Mouse (Mus musculus): ENCODE results near the gene Rhbdd2. TPM values are rescaled to one million over a fixed set of nuclear protein-coding genes. Genes with fewer than 3 reads are reported as not detected.

Rhbdd2 gene
- total RNA-seq, 4 experiments from 2014 or later = 20.8 to 23.0 (median 22.1) TPM

DNA sequence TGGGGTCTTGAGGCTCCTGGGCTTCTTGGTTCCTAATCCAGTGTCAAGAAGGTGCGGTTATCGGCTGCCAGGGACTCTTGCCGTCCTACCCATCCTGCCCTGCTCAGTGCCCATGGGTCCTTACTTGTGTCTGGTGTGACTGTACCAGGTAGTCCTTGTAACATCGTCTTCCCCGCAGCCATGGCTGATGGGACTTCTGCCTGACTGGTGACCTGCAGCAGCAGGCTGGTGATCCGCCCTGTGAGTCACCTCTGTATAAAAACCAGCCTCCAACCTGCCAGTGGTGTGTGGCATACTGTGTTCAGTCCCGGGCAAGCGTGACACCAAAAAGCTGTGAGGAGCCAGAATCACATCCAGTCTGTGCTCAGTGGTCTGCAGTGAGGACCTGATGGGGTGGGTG lies 11.5 kb downstream of the Rhbdd2 start:
- DNase-seq (ENCODE audit: low spot score) = no peak

DNA sequence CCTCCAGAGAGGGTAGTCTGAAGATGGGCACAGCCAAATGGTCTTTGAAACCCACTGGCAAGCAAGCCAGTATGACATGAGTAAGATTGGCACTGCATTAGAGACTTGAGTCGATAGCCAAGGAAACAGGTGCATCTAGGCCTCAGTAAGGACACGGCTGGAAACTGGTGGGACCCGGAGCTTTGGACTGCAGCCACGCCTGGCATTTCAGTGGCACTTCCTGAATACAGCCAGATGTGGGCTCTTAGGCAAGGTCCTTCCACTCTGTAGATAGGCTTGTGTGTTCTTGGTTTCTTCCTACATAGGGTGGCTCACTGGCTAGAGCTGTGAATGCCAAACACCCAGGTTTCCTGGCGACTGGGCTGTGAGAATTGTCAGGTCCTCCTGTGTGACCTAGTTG lies 12.9 kb downstream of the Rhbdd2 start:
- DNase-seq (ENCODE audit: low spot score) = no peak

DNA sequence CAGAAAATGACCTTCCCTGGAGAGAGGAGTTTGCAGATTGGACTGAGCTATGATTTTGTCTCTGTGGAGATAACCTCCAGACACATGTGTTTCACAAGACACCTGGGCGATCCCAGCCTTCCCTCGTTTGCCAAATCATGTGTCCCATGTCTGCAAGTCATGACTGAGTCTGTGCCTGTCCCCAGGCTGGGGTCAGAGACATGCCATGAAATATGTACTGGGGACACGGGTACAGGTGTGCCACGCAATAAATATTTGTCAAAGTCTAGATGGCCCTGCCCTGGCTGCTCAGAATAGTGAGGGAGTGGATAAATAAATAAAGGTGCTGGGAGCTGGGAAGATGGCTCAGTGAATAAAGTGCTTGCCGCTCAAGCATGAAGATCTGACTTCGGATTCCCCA lies 13.6 kb downstream of the Rhbdd2 start:
- DNase-seq (ENCODE audit: low spot score) = no peak

DNA sequence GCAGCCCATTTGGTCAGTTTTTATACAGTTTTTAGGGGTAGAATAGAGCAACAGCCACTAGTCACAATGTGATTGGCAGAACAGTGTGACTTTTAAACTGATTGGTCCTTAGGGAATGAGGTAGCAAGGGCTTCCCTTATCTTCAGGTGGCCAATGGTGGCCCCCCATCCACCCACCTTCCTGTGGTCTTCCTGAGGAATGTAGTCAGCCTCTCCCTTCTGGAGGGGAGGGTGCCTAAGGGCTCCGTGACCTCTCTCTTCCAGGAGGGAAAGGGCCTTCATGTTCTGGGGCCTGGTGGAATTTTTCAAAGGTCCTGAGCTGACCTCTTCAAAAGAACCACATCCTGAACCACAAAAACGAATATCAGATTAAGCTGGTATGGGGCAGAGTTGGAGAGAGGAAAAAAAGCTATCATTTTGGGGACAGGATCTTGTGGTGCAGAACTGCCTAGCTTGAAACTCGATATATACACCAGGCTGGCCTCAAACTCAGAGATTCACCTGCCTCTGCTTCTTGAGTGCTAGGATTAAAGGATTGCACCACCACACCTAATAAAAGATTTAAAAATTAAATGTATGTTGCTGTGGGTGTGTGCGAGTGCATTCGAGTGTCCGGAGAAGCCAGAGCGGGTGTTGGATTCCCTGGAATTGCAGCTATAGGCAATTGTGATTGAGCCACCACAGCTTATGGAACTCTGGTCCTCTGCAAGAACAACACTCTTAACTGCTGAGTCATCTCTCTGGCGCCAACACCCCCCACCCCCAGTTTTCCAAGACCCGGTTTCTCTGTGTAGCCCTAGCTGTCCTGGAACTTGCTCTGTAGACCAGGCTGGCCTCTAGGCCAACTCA lies 16.3 kb downstream of the Rhbdd2 start:
- DNase-seq (ENCODE audit: low spot score) = no peak

DNA sequence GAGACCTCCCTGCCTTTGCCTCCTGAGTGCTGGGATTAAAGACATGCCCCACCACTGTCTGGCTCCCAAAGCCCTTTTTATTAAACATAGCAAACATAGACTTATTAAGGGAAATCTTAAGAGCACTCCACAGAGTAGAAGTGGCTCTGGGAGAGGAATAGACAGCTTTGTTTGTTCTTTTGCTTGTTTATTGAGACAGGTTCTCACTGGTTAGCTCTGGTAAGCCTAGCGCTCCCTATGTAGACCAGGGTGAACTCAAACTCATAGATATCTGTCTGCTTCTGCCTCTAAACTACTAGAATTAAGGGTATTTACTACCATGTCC lies 16.9 kb downstream of the Rhbdd2 start:
- no peak for DNase-seq (ENCODE audit: low spot score)

DNA sequence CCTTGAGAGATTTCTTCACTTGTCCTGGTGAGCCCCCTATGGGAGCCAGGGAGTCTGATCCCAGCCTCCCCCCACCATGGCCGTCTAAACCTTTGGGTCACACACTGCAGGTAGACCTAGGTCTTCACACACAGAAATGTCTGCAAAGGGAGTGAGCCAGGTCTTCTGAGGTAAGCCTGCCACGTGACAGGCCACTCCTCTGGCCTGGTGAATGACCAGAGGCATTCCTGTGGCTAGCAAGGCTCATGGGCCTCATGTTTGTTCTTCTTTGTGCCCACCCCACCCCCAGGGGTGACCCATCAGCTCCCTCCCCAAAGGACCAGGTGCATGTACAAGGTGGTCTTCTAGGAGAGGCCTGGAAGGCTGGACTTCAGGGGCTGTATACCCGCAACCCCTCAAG lies 19.1 kb downstream of the Rhbdd2 start:
- no peak for DNase-seq (ENCODE audit: low spot score)

DNA sequence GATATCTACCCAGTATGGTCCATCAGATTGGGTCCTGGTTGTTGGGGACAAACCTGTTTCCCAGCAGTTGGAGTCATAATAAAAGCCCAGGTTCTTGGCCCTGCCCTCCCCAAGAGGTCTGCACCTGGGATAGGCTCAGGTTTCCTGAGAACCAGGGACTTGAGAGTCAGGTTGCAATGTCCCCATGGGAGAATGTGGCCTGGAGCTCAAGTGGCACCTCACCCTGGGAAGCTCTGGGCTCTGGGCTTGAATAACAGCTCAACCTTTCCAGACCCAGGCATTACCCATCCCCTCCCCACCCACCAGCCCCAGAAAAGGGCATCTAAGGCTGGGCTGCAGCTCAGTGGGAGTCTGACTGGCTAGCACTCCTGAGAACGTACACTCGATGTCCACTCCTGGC lies 20.8 kb downstream of the Rhbdd2 start:
- DNase-seq (ENCODE audit: low spot score) = no peak

DNA sequence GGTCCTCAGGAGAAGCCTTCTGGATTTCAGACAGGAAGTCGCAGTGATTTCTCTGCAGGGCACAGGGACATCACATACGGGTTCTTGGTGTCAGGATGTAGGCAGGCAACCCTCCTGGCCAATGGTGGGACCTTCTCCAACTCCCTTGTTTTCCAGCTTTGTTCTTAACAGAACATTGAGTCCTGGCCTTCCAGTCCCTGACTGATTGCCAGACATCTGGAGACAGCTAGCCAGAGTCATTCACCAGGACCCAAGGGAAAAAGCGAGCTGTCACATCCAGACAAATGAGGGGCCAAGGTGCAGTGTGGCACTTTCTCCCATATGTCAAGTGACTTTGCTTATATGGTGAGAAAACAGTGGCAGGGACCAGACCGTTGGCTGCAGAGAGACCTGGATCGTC lies 23.6 kb downstream of the Rhbdd2 start:
- no peak for DNase-seq (ENCODE audit: low spot score)

DNA sequence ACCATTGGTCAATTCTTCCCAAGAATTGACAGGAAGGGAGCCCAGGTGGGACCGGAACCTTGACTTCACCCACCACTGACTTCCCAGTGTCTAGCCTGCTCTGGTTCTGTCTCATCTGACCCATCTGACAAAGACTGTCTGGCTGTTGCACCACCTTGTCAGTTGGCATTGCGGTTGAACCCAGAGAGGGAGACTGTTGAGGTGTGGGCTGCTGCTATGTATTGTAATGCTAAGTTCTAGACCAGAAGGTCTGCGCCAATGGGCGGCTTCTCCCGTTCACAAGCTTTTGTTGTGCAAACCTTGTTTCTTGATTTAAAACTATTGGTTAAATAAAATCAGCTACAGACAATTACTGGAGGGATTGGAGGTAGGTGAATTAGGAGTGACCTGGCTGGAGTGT lies 24.7 kb downstream of the Rhbdd2 start:
- DNase-seq (ENCODE audit: low spot score) = no peak

DNA sequence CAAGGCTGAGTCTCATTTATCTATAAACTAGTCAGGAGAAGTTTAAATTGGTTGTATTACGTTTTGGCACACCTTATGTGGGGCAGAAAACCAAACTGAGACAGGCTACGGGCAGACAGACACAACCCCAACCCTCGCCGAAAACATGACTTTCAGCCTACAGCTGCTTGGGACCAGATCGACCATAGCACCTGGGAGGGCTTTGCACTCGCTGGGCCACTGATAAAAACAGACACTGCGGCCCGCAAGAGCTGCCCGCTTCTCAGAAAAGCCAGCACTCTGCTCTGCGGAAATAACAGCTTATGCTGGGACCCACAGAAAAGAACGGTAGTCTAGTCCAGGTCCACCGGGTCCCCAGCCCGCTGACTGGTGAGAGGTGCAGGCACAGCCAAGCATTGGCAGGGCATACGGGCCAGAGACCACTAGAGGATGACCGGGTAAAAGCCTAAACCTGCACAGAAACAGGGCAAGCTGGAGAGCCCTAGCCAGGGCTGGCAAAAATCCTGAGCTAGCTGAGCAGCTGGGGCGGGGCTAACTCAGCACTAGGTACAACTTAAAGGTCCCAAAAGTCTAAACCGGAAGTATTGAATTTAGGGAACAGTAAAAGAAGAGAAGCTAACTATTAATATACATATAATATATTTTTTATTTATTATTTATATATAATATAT lies 25.4 kb downstream of the Rhbdd2 start:
- DNase-seq (ENCODE audit: low spot score) = no peak

DNA sequence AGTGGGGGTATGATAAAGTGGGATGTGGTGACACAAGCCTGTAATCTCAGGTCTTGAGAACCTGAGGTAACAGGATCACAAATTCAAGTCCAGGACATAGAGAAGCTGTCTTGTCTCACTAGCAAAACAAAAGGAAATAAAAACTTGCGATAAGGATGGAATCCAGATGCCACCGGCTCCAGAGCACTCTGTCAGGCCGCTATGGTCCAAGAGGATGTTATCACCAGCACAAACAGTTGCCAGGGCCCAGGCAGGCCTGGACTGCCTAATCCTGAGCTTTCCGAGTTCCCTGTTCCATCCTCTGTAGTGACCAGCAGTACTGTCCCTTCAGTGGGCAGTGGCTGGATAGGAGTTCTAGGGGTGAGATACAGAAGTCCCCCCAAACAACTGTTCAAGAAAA lies 27.5 kb downstream of the Rhbdd2 start:
- DNase-seq (ENCODE audit: low spot score) = no peak

DNA sequence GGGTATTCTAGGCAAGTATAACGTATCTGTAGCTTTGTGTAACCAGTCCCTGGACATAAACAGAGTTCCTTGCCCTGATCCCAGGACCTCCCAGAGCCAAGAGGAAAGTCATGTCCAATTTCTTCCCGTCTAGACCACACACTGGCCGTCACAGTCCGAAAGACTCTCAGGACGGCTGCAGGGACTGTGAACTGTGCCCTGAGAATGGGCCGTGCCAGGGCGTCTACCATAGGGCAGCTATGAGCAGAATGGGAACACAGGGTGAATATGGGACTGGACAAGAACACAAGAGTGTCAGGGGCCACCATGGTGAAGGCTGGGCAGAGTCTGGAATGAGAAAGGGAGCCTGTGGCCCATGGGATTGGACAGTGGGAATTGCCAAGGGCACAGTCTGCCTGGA lies 28.1 kb downstream of the Rhbdd2 start:
- no peak for DNase-seq (ENCODE audit: low spot score)

DNA sequence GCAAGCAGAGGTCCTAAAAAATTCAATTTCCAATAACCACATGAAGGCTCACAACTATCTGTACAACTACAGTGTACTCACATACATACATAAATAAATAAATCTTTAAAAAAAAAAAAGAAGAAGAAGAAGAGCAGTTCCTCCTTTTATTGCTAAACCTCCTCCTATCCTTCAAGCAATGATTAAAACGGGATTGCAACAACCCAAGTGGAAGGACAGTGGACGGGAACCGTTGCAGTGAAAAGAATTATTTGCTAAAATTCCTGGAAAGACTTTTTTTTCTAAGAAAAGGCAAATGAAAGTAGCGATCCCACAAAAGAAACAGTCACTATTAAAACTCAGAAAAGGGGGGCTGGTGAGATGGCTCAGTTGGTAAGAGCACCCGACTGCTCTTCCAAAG lies 34.5 kb downstream of the Rhbdd2 start:
- no peak for DNase-seq (ENCODE audit: low spot score)

DNA sequence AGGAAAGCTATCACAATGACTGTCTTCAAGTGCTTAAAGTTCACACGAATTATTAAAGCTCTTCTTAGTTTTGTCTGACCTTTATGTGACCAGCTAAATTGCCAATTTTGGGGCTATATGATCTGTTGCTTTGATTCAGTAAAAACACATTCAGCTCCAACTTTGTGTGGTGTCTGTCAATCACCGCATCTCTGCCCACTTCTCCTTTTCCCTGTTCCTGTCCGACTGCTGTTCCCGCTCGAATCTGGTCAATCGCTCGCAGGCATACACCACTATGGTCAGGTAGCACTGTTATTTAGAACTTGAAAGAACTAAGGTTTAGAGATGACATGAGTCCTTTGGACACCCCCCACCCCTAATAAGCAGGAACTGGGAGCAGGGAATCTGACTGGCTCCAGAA lies 35.7 kb downstream of the Rhbdd2 start:
- DNase-seq (ENCODE audit: low spot score) = no peak

DNA sequence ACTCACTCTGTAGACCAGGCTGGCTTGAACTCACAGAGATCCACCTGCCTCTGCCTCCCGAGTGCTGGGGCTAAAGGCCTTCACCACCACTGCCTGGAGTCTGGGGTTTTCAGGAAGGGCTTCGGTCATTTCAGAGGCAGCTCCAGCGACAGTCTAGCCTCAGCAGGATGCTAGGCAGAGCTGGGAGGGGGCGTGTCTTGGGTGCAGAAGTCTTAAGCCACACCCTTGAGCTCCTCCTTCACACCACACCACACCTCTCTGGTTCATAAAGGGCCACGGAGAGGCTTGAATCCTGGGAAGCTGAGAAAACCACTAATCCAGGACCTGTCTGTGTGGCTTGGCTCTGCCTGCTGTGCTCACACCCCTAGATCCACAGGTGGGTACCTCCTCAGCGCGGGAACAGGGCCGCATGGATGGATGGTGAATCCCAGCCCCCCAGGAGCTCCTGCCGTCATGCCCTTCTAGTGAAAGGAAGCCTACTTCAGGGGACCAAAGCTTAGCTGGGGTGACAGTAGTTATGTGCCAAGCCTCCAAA lies 37.4 kb downstream of the Rhbdd2 start, which contains the start of gene Por:
TSS of gene Por (plus strand) at position 293 of the 535 bp plus-strand sequence.
- DNase-seq (ENCODE audit: low spot score) = no peak

DNA sequence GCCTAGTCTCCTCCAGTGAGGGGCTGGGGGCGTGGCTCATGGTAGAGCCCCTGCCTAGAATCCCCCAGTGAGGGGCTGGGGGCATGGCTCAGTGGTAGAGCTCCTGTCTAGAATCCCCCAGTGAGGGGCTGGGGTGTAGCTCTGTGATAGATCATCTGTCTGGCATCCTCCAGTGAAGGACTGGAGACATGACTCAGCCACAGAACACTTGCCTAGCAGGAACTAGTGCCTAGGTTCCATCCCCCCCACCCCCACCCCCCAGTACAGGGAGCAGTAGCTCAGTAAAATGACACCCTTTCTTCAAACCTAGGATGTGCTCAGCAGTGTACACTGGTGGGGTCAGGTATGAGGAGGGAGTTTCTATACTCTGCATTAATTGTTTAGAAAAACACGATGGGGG lies 38.5 kb downstream of the Rhbdd2 start:
- DNase-seq (ENCODE audit: low spot score) = no peak

DNA sequence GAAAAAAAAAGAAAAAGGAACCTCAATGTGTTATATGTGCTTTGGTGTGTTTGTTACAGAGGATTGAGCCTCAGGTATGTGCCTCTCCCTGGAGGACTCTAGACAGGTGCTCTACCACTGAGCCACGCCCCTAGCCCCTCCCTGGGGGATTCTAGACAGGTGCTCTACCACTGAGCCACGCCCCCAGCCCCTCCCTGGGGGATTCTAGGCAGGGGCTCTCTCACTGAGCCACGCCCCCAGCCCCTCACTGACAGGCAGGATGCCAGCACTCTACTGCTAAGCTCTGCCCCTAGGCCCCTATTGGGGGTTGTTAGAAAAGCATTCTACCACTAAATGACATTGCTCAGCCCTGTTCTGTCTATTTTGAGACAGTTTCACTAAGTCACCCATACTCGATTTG lies 40.1 kb downstream of the Rhbdd2 start:
- no peak for DNase-seq (ENCODE audit: low spot score)

DNA sequence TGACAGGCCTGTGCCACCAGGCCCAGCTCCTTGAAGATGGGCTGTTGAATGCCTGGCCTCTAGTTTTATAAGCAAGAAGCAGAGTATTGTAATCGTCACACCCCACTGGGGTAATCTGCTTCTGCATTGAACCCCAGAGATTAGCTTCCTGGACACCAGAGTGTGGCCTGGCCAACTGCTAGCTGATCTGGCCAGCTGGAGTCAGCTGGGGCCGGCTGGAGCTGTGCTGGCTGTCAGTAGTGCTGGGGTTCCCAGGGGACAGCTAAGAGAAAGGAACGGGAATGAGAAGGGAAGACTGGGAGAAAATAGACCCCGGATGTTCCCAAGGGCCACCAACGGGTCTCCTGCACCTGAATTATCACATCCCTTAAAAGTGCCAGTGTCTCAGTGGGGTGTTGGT lies 40.6 kb downstream of the Rhbdd2 start:
- DNase-seq (ENCODE audit: low spot score) = peak; percentile 57

DNA sequence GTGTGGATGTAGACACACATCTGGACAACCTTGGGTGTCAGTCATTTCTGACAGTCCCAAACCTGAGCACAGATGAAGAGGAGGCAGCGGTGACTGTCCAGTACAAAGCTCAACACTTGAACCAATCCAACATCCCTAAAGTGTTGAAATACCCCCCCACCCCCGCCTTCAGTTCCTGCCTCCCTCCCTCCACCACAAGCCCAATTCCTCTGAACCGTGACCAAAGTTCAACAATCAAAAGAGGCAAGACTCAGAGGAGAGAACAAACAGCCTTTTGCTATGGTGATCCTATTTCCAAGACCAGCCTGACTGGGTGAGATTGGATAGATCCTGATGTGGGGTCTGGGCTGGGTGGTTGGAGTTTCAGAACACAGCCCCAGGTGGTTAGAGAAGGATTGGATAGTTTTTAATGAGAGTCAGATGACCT lies 41.9 kb downstream of the Rhbdd2 start:
- DNase-seq (ENCODE audit: low spot score) = no peak

DNA sequence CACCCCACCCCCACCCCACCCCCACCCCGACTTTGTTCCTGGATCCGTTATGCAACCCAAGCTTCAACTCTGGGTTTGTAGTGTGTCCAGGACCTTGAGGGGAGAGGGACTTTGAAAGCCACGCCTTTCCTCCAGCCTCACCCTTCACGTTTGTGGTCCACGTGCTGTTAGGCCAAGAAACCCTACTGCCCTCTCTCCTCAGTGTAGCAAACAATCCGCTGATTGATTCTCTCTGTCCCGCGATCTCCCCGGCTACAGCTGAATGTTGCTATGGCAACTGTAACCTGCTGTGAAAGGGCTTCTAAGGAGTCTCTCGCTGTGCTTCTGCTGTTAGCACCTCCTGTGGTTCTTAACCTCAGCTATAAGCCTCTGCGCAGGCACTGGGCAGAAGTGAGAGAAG lies 42.4 kb downstream of the Rhbdd2 start:
- peak; percentile 55 for DNase-seq (ENCODE audit: low spot score)

DNA sequence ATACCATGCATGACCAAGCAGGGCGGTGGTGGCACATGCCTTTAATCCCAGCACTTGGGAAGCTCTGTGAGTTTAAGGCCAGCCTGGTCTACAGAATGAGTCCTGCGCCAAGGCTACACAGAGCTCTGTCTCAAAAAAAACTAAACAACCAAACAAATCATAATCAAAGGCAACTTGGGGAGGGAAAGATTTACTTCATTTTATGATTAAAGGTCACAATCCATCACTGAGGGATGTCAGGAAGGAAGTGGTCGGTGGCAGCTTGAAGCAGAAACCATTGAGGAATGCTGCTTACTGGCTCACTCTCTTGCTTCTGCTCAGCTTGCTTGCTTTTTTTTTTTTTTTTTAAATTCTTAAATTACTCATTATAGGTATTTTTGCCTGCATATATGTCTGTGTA lies 44.3 kb downstream of the Rhbdd2 start:
- DNase-seq (ENCODE audit: low spot score) = no peak

DNA sequence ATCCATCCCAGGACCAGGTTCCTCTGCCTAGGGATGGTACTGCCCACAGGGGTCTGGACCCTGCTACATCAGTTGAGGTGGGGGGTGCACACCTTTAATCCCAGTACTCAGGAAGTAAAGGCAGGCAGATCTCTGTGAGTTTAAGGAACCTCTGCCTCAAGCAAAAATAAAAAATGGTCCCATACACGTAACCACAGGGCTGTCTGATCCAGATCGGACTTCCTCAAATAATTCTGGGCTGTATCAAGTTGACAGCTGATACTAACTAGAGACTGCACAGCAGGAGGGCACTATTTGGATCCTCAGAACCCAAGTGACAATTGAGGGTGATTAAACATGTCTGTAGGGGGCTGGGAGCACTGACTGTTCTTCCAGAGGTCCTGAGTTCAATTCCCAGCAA lies 44.8 kb downstream of the Rhbdd2 start:
- no peak for DNase-seq (ENCODE audit: low spot score)

DNA sequence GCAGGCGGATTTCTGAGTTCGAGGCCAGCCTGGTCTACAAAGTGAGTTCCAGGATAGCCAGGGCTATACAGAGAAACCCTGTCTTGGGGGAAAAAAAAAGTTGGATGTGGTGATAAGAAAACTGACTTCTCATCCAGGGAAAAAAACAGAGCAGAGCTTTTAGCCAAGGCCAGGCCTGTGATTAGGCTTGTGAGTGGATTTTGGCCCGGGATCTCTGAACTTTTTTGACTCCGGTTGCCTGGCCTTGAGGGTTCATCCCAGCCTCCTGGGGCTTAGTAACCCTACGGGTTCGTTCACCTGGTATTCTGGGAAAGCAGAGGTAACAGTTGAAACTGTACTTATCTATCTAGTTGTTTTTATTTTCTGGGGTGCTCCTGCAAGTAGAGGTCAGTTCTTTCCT lies 46.1 kb downstream of the Rhbdd2 start:
- no peak for DNase-seq (ENCODE audit: low spot score)

Measured in heart, adult 8-10 months (tissue).